Mouse (Mus musculus): ENCODE measurements around the gene Zic2.

GRCm38 (mm10) chr14:122461966-122462365 is 13.3 kb upstream of the Zic2 start:
- TF ChIP-seq CTCF (conservative IDR thresholded peaks at IDR 0.05 in 1 of 2, IDR thresholded peaks at IDR 0.05 in 1 of 2; ENCODE audit: low read depth in 2 of 2, low read length in 2 of 2) (no peak), EP300 (IDR thresholded peaks at IDR 0.05; ENCODE audit: low read length) (no peak), MAZ (IDR thresholded peaks at IDR 0.05; ENCODE audit: low read depth, low read length) (no peak), RAD21 (IDR thresholded peaks at IDR 0.05; ENCODE audit: low read depth, low read length) (no peak), MAX (IDR thresholded peaks at IDR 0.05; ENCODE audit: low read length) (no peak), KAT2A (IDR thresholded peaks at IDR 0.05; ENCODE audit: insufficient replicate concordance, low read length) (no peak), GABPA (IDR thresholded peaks at IDR 0.05; ENCODE audit: insufficient replicate concordance, low read depth, low read length) (no peak), POLR2A (IDR thresholded peaks at IDR 0.05; ENCODE audit: low read depth, low read length) (no peak), CHD2 (IDR thresholded peaks at IDR 0.05; ENCODE audit: low read length) (no peak), MXI1 (IDR thresholded peaks at IDR 0.05; ENCODE audit: low read depth, low read length) (no peak), IRF4 (IDR thresholded peaks at IDR 0.05; ENCODE audit: low read depth, low read length) (no peak), MEF2A (IDR thresholded peaks at IDR 0.05; ENCODE audit: borderline replicate concordance, low read depth, low read length) (no peak), NRF1 (IDR thresholded peaks at IDR 0.05; ENCODE audit: low read depth, low read length) (no peak), ETS1 (conservative IDR thresholded peaks at IDR 0.05; ENCODE audit: low read depth, low read length) (no peak)
